8 mouse cellular contexts compared by ENCODE assay signal in genomic region chr1:38987080-38987864, GRCm38 (mm10). TPM values are rescaled to one million over a fixed set of nuclear protein-coding genes. Genes with fewer than 3 reads are reported as not detected.
DNase-seq lines count a peak whose midpoint lies in the region; ATAC-seq and TF ChIP-seq lines count a peak whose summit lies in the region.

No protein-coding gene starts in this region.

- peaks cover 7% of the 10 kb centered on the region for H3K79me2 ChIP-seq in CH12.LX (replicated peaks; ENCODE audit: control insufficient read depth, extremely low read depth, insufficient read depth, poor library complexity, severe bottlenecking)

- dilution Hi-C loops in CH12.LX (cut with MboI; ENCODE audit: extremely low pct_ligation_motif_present, extremely low pct_unique_long_range_greater_than_20kb, low sequenced_read_pairs), result no loop called here

- no peaks in the 10 kb centered on the region for H3K27me3 ChIP-seq in CH12.LX (replicated peaks)
- H3K27me3 ChIP-seq in forebrain, embryonic 11.5 days (ENCODE audit: control insufficient read depth, insufficient read depth, low read length), result no peaks in the 10 kb centered on the region
- H3K27me3 ChIP-seq in heart, embryonic 16.5 days (ENCODE audit: control insufficient read depth, insufficient read depth, low read length), result no peaks in the 10 kb centered on the region
- H3K27me3 ChIP-seq in liver, embryonic 15.5 days, result no peaks in the 10 kb centered on the region
- no peaks in the 10 kb centered on the region for H3K27me3 ChIP-seq in neural tube, embryonic 12.5 days (replicated peaks)

- WGBS in forebrain, embryonic 11.5 days, result 6% methylated on average over 38 of the region's 38 CpGs
- 5% methylated on average over 38 of the region's 38 CpGs for WGBS in heart, embryonic 16.5 days
- WGBS in liver, embryonic 15.5 days (ENCODE audit: insufficient replicate concordance), result 7% methylated on average over 38 of the region's 38 CpGs
- WGBS in neural tube, embryonic 12.5 days, result 5% methylated on average over 38 of the region's 38 CpGs

- H3K4me3 ChIP-seq in CH12.LX (replicated peaks in 1 of 3; ENCODE audit: low read depth in 2 of 3, low read length in 2 of 3, poor library complexity in 1 of 3), result peak overlapping the region; percentile 71 to 83 (median 74)
- peak overlapping the region; percentile 67 for H3K4me3 ChIP-seq in forebrain, embryonic 11.5 days (ENCODE audit: low read depth, low read length)
- peak overlapping the region; percentile 74 for H3K4me3 ChIP-seq in heart, embryonic 16.5 days (ENCODE audit: low read length)
- peak overlapping the region; percentile 80 for H3K4me3 ChIP-seq in liver, embryonic 15.5 days (replicated peaks)
- peak overlapping the region; percentile 58 for H3K4me3 ChIP-seq in neural tube, embryonic 12.5 days

- TF ChIP-seq RAD21 in CH12.LX (IDR thresholded peaks at IDR 0.05; ENCODE audit: low read depth, low read length), result no peak

- peak; percentile 99 for ATAC-seq in forebrain, embryonic 11.5 days (replicated peaks; ENCODE audit: low FRiP score)
- peak; percentile 98 for ATAC-seq in heart, embryonic 16.5 days (replicated peaks; ENCODE audit: extremely low read depth, insufficient read depth, low FRiP score)
- peak; percentile 98 for ATAC-seq in liver, embryonic 15.5 days (ENCODE audit: insufficient read depth)
- peak; percentile 98 for ATAC-seq in neural tube, embryonic 12.5 days (ENCODE audit: low FRiP score, low read depth)

- in situ Hi-C loops in CH12.LX (cut with MboI; ENCODE audit: low pct_ligation_motif_present, low pct_unique_long_range_greater_than_20kb, low sequenced_read_pairs), result no loop called here

- peaks cover 1 to 23% of the 10 kb centered on the region in 2 experiments for H3K36me3 ChIP-seq in CH12.LX (replicated peaks in 1 of 2; ENCODE audit: control insufficient read depth in 1 of 2, insufficient read depth in 1 of 2, low read length in 1 of 2)
- no peaks in the 10 kb centered on the region for H3K36me3 ChIP-seq in forebrain, embryonic 11.5 days (ENCODE audit: control insufficient read depth, insufficient read depth, low read length)
- H3K36me3 ChIP-seq in heart, embryonic 16.5 days (ENCODE audit: control insufficient read depth, insufficient read depth), result peaks cover 7% of the 10 kb centered on the region
- H3K36me3 ChIP-seq in liver, embryonic 15.5 days (replicated peaks), result no peaks in the 10 kb centered on the region
- H3K36me3 ChIP-seq in neural tube, embryonic 12.5 days, result peaks cover 11% of the 10 kb centered on the region; the same call in 1 of the 2 replicates

- peaks cover 3% of the 10 kb centered on the region for H3K9me3 ChIP-seq in CH12.LX (replicated peaks; ENCODE audit: low read length)
- no peaks in the 10 kb centered on the region for H3K9me3 ChIP-seq in forebrain, embryonic 11.5 days (ENCODE audit: control insufficient read depth, low read length)
- H3K9me3 ChIP-seq in heart, embryonic 16.5 days (replicated peaks; ENCODE audit: control insufficient read depth, low read length), result no peaks in the 10 kb centered on the region
- no peaks in the 10 kb centered on the region for H3K9me3 ChIP-seq in liver, embryonic 15.5 days (replicated peaks)
- H3K9me3 ChIP-seq in neural tube, embryonic 12.5 days, result no peaks in the 10 kb centered on the region

- H3K27ac ChIP-seq in CH12.LX (ENCODE audit: insufficient read depth, low read depth), result no peak overlapping the region
- H3K27ac ChIP-seq in forebrain, embryonic 11.5 days (ENCODE audit: low read depth, low read length), result no peak overlapping the region; the same call in 1 of the 2 replicates
- peak overlapping the region; percentile 83 for H3K27ac ChIP-seq in heart, embryonic 16.5 days (ENCODE audit: low read length)
- H3K27ac ChIP-seq in liver, embryonic 15.5 days (replicated peaks), result peak overlapping the region; percentile 71
- 0 out of 2 replicates have a peak overlapping the region, but pooled peaks have one; percentile 37 for H3K27ac ChIP-seq in neural tube, embryonic 12.5 days

- DNase-seq in CH12.LX (ENCODE audit: extremely low read depth), result peak; percentile 98
- DNase-seq in c-Kit-positive CD71-positive TER-119-negative erythroid progenitor cells, embryonic 14.5 days (ENCODE audit: low read depth), result peak; percentile 93
- peak; percentile 98 for DNase-seq in forebrain, embryonic 11.5 days (ENCODE audit: low spot score)
- DNase-seq in kidney, postnatal 36 days, result peak; percentile 97 to 99
- peak; percentile 94 for DNase-seq in telencephalon, adult 2 months (ENCODE audit: low read depth, low spot score)

- TF ChIP-seq CTCF in CH12.LX (conservative IDR thresholded peaks at IDR 0.05 in 1 of 2, IDR thresholded peaks at IDR 0.05 in 1 of 2; ENCODE audit: low read depth in 2 of 2, low read length in 2 of 2), result no peak

- H3K9ac ChIP-seq in CH12.LX (ENCODE audit: insufficient read depth, low read depth), result peak overlapping the region; percentile 84
- H3K9ac ChIP-seq in forebrain, embryonic 11.5 days (ENCODE audit: low read length), result peak overlapping the region; percentile 78
- peak overlapping the region; percentile 85 for H3K9ac ChIP-seq in heart, embryonic 16.5 days (ENCODE audit: low read length)
- H3K9ac ChIP-seq in liver, embryonic 15.5 days, result peak overlapping the region; percentile 59
- H3K9ac ChIP-seq in neural tube, embryonic 12.5 days, result peak overlapping the region; percentile 65

- H3K4me1 ChIP-seq in CH12.LX (ENCODE audit: control insufficient read depth in 1 of 2, insufficient read depth in 2 of 2), result peaks cover 2 to 27% of the 10 kb centered on the region in 2 experiments; a peak in 3 of 4 replicates
- 0 out of 2 replicates have a peak, but pooled peaks cover 2% of the 10 kb centered on the region for H3K4me1 ChIP-seq in forebrain, embryonic 11.5 days (replicated peaks; ENCODE audit: control insufficient read depth, insufficient read depth, low read length)
- peaks cover 17% of the 10 kb centered on the region for H3K4me1 ChIP-seq in heart, embryonic 16.5 days (ENCODE audit: control insufficient read depth, insufficient read depth, low read length)
- peaks cover 20% of the 10 kb centered on the region for H3K4me1 ChIP-seq in liver, embryonic 15.5 days (replicated peaks)
- peaks cover 12% of the 10 kb centered on the region for H3K4me1 ChIP-seq in neural tube, embryonic 12.5 days

- TF ChIP-seq POLR2A in CH12.LX (IDR thresholded peaks at IDR 0.05; ENCODE audit: low read depth, low read length), result peak; percentile 70

- peak overlapping the region; percentile 77 for H3K4me2 ChIP-seq in CH12.LX (ENCODE audit: insufficient read depth, low read depth, poor library complexity, severe bottlenecking)
- peak overlapping the region; percentile 67 for H3K4me2 ChIP-seq in forebrain, embryonic 11.5 days (ENCODE audit: low read depth, low read length, severe bottlenecking)
- peak overlapping the region; percentile 72 for H3K4me2 ChIP-seq in heart, embryonic 16.5 days (ENCODE audit: low read depth, low read length)
- peak overlapping the region; percentile 75 for H3K4me2 ChIP-seq in liver, embryonic 15.5 days
- peak overlapping the region; percentile 75 for H3K4me2 ChIP-seq in neural tube, embryonic 12.5 days (replicated peaks)

- TF ChIP-seq EP300 in CH12.LX (IDR thresholded peaks at IDR 0.05; ENCODE audit: low read length), result 0 out of 2 replicates have a peak, but pooled peaks have one; percentile 22

TF ChIP-seq in CH12.LX, 34 proteins besides CTCF, POLR2A, EP300 and RAD21 (continues in another document):
- TF ChIP-seq ZNF384 (IDR thresholded peaks at IDR 0.05; ENCODE audit: low read depth, low read length) (no peak), CHD1 (IDR thresholded peaks at IDR 0.05; ENCODE audit: low read depth, low read length) (no peak), UBTF (IDR thresholded peaks at IDR 0.05; ENCODE audit: low read depth, low read length) (no peak), NELFE (IDR thresholded peaks at IDR 0.05; ENCODE audit: low read depth, low read length) (peak; percentile 54; the same call in 1 of the 2 replicates), MXI1 (IDR thresholded peaks at IDR 0.05; ENCODE audit: low read depth, low read length) (peak; percentile 59; the same call in 1 of the 2 replicates), ETS1 (conservative IDR thresholded peaks at IDR 0.05; ENCODE audit: low read depth, low read length) (no peak), IRF4 (IDR thresholded peaks at IDR 0.05; ENCODE audit: low read depth, low read length) (peak; percentile 40; the same call in 1 of the 2 replicates), MAFK (IDR thresholded peaks at IDR 0.05; ENCODE audit: insufficient replicate concordance, low read length) (no peak), JUND (conservative IDR thresholded peaks at IDR 0.05; ENCODE audit: low read depth, low read length) (peak; percentile 74), SIN3A (IDR thresholded peaks at IDR 0.05; ENCODE audit: low read length) (no peak; the same call in 1 of the 2 replicates), MEF2A (IDR thresholded peaks at IDR 0.05; ENCODE audit: borderline replicate concordance, low read depth, low read length) (peak; percentile 36; the same call in 1 of the 2 replicates), TCF12 (IDR thresholded peaks at IDR 0.05; ENCODE audit: low read depth, low read length) (peak; percentile 49), RCOR1 (conservative IDR thresholded peaks at IDR 0.05; ENCODE audit: low read depth, low read length) (no peak), JUN (IDR thresholded peaks at IDR 0.05; ENCODE audit: insufficient read depth, low read depth, low read length) (peak; percentile 73), NRF1 (IDR thresholded peaks at IDR 0.05; ENCODE audit: low read depth, low read length) (peak; percentile 91), MAX (IDR thresholded peaks at IDR 0.05; ENCODE audit: low read length) (peak; percentile 36; the same call in 1 of the 2 replicates)

RNA-seq across cellular contexts. Expression of gene Pdcl3, which starts 1.9 kb away (rescaled TPM):
- total RNA-seq in CH12.LX (2012; rRNA removed) (55.6 and 60.7 TPM in 2 replicates), CH12.LX (2014; rRNA removed) (83.6 and 84.7 TPM in 2 replicates)
- 120 and 146 TPM in 2 replicates for polyA plus RNA-seq in CH12.LX (2012; ENCODE audit: insufficient read length, low read depth)
- polyA plus RNA-seq in forebrain, embryonic 11.5 days (2014; fragmentation: Nextera tagmentation; extraction: Ambion mirVana), result 152 and 157 TPM in 2 replicates
- 125 and 156 TPM in 2 replicates for polyA plus RNA-seq in heart, embryonic 16.5 days (2015; fragmentation: Nextera tagmentation; extraction: Ambion mirVana)
- polyA plus RNA-seq in liver, embryonic 15.5 days (2015; fragmentation: Nextera tagmentation; extraction: Ambion mirVana), result 32.6 and 38.1 TPM in 2 replicates
- 170 and 175 TPM in 2 replicates for polyA plus RNA-seq in neural tube, embryonic 12.5 days (2016; fragmentation: Nextera tagmentation; extraction: Ambion mirVana)

RNA-seq across cellular contexts. Expression of gene Nms, which starts 48.3 kb away (rescaled TPM):
- total RNA-seq in CH12.LX (2012; rRNA removed) (not detected in 2 replicates), CH12.LX (2014; rRNA removed) (not detected in 2 replicates)
- polyA plus RNA-seq in CH12.LX (2012; ENCODE audit: insufficient read length, low read depth), result not detected in 2 replicates
- not detected in 2 replicates for polyA plus RNA-seq in forebrain, embryonic 11.5 days (2014; fragmentation: Nextera tagmentation; extraction: Ambion mirVana)
- polyA plus RNA-seq in heart, embryonic 16.5 days (2015; fragmentation: Nextera tagmentation; extraction: Ambion mirVana), result not detected in 2 replicates
- polyA plus RNA-seq in liver, embryonic 15.5 days (2015; fragmentation: Nextera tagmentation; extraction: Ambion mirVana), result not detected in 2 replicates
- polyA plus RNA-seq in neural tube, embryonic 12.5 days (2016; fragmentation: Nextera tagmentation; extraction: Ambion mirVana), result 5.3 and 5.9 TPM in 2 replicates

Comparison
In these comparisons a context has a peak if more than half of its experiments do, and no peak if none do; other contexts are left out.
1. H3K27ac ChIP-seq: peak in heart, embryonic 16.5 days (single experiment), liver, embryonic 15.5 days (single experiment) and neural tube, embryonic 12.5 days (single experiment); none in CH12.LX (single experiment) and forebrain, embryonic 11.5 days (single experiment).
2. Peak in every context shown above with its lines, with median percentiles within 50 percentile points of each other: DNase-seq, H3K4me2 ChIP-seq, H3K4me3 ChIP-seq, H3K9ac ChIP-seq and ATAC-seq.